Mouse (Mus musculus): Measurements from ENCODE around the gene Rnf150. TPM values are rescaled to one million over a fixed set of nuclear protein-coding genes. Genes with fewer than 3 reads are reported as not detected.

Rnf150 gene
- polyA plus RNA-seq, 1 experiment = 2.0 TPM

GRCm38 (mm10) chr8:83064096-83064495 lies 200.9 kb downstream of the Rnf150 start:
- TF ChIP-seq CEBPB (IDR thresholded peaks at IDR 0.05; ENCODE audit: insufficient read depth, poor library complexity, severe bottlenecking) = no peak
- TF ChIP-seq E2F4 (IDR thresholded peaks at IDR 0.05; ENCODE audit: insufficient read depth) = no peak
- no peaks in the 10 kb centered on the region for H3K79me2 ChIP-seq (ENCODE audit: control insufficient read depth, insufficient read depth)
- H3K27me3 ChIP-seq (ENCODE audit: control insufficient read depth, insufficient read depth, insufficient read length) = no peaks in the 10 kb centered on the region
- H3ac ChIP-seq (ENCODE audit: control insufficient read depth, insufficient read length) = no peak overlapping the region
- no peak overlapping the region for H3K4me2 ChIP-seq (ENCODE audit: low read depth)
- H3K4me3 ChIP-seq = no peak overlapping the region
- H3K36me3 ChIP-seq (ENCODE audit: control insufficient read depth, insufficient read depth) = no peaks in the 10 kb centered on the region

GRCm38 (mm10) chr8:83066076-83066475 lies 202.9 kb downstream of the Rnf150 start:
- no peak overlapping the region for H3K4me3 ChIP-seq
- no peaks in the 10 kb centered on the region for H3K36me3 ChIP-seq (ENCODE audit: control insufficient read depth, insufficient read depth)
- TF ChIP-seq TCF12 (IDR thresholded peaks at IDR 0.05; ENCODE audit: insufficient read depth, poor library complexity, severe bottlenecking) = no peak
- TF ChIP-seq POLR2A (IDR thresholded peaks at IDR 0.05; ENCODE audit: insufficient read length, low read depth) = no peak
- TF ChIP-seq TCF3 (IDR thresholded peaks at IDR 0.05; ENCODE audit: insufficient read length, low read depth) = no peak
- no peak for TF ChIP-seq MYOG (IDR thresholded peaks at IDR 0.05; ENCODE audit: control insufficient read depth in 1 of 3, insufficient read depth in 1 of 3, insufficient read length in 2 of 3, low read depth in 2 of 3)
- no peak for TF ChIP-seq CEBPB (IDR thresholded peaks at IDR 0.05; ENCODE audit: insufficient read depth, poor library complexity, severe bottlenecking)
- no peak for TF ChIP-seq MAX (IDR thresholded peaks at IDR 0.05; ENCODE audit: low read depth)
- no peak for TF ChIP-seq REST (IDR thresholded peaks at IDR 0.05; ENCODE audit: insufficient read depth, insufficient read length)
- TF ChIP-seq USF1 (IDR thresholded peaks at IDR 0.05; ENCODE audit: low read depth) = no peak
- no peak for TF ChIP-seq POLR2AphosphoS2 (IDR thresholded peaks at IDR 0.05; ENCODE audit: insufficient read length, low read depth)
- no peaks in the 10 kb centered on the region for H3K27me3 ChIP-seq (ENCODE audit: control insufficient read depth, insufficient read depth, insufficient read length)
- H3K4me2 ChIP-seq (ENCODE audit: low read depth) = no peak overlapping the region
- H3ac ChIP-seq (ENCODE audit: control insufficient read depth, insufficient read length) = no peak overlapping the region
- H3K79me2 ChIP-seq (ENCODE audit: control insufficient read depth, insufficient read depth) = no peaks in the 10 kb centered on the region

- Histone ChIP-seq H3K4me2 (ENCODE audit: low read depth) (no peak overlapping the region), H3K79me2 (ENCODE audit: control insufficient read depth, insufficient read depth) (no peaks in the 10 kb centered on the region), H3K36me3 (ENCODE audit: control insufficient read depth, insufficient read depth) (no peaks in the 10 kb centered on the region), H3ac (ENCODE audit: control insufficient read depth, insufficient read length) (no peak overlapping the region), H3K27me3 (ENCODE audit: control insufficient read depth, insufficient read depth, insufficient read length) (no peaks in the 10 kb centered on the region), H3K4me3 (no peak overlapping the region)
- TF ChIP-seq MYOG (IDR thresholded peaks at IDR 0.05; ENCODE audit: control insufficient read depth in 1 of 3, insufficient read depth in 1 of 3, insufficient read length in 2 of 3, low read depth in 2 of 3) (no peak), MAX (IDR thresholded peaks at IDR 0.05; ENCODE audit: low read depth) (no peak), POLR2A (IDR thresholded peaks at IDR 0.05; ENCODE audit: insufficient read length, low read depth) (no peak), SRF (IDR thresholded peaks at IDR 0.05; ENCODE audit: control insufficient read depth, insufficient read length, low read depth) (no peak), POLR2AphosphoS2 (IDR thresholded peaks at IDR 0.05; ENCODE audit: insufficient read length, low read depth) (no peak), USF1 (IDR thresholded peaks at IDR 0.05; ENCODE audit: low read depth) (no peak), TCF12 (IDR thresholded peaks at IDR 0.05; ENCODE audit: insufficient read depth, poor library complexity, severe bottlenecking) (no peak)
These were observed 203.7 kb downstream of the Rnf150 start for GRCm38 (mm10) chr8:83066846-83067245.

GRCm38 (mm10) chr8:83067906-83068305 lies 204.8 kb downstream of the Rnf150 start:
- H3K4me2 ChIP-seq (ENCODE audit: low read depth) = no peak overlapping the region
- no peaks in the 10 kb centered on the region for H3K27me3 ChIP-seq (ENCODE audit: control insufficient read depth, insufficient read depth, insufficient read length)
- TF ChIP-seq POLR2AphosphoS2 (IDR thresholded peaks at IDR 0.05; ENCODE audit: insufficient read length, low read depth) (no peak), TCF12 (IDR thresholded peaks at IDR 0.05; ENCODE audit: insufficient read depth, poor library complexity, severe bottlenecking) (no peak), POLR2A (IDR thresholded peaks at IDR 0.05; ENCODE audit: insufficient read length, low read depth) (no peak)
- H3K4me3 ChIP-seq = no peak overlapping the region
- H3ac ChIP-seq (ENCODE audit: control insufficient read depth, insufficient read length) = no peak overlapping the region
- H3K79me2 ChIP-seq (ENCODE audit: control insufficient read depth, insufficient read depth) = no peaks in the 10 kb centered on the region
- no peaks in the 10 kb centered on the region for H3K36me3 ChIP-seq (ENCODE audit: control insufficient read depth, insufficient read depth)

- Histone ChIP-seq H3K27me3 (ENCODE audit: control insufficient read depth, insufficient read depth, insufficient read length) (no peaks in the 10 kb centered on the region), H3ac (ENCODE audit: control insufficient read depth, insufficient read length) (no peak overlapping the region)
- no peak for TF ChIP-seq REST (IDR thresholded peaks at IDR 0.05; ENCODE audit: insufficient read depth, insufficient read length)
These were observed 211.1 kb downstream of the Rnf150 start for GRCm38 (mm10) chr8:83074248-83074647.

GRCm38 (mm10) chr8:83076621-83077020 lies 213.5 kb downstream of the Rnf150 start:
- Histone ChIP-seq H3ac (ENCODE audit: control insufficient read depth, insufficient read length) (no peak overlapping the region), H3K27me3 (ENCODE audit: control insufficient read depth, insufficient read depth, insufficient read length) (no peaks in the 10 kb centered on the region), H3K4me3 (no peak overlapping the region), H3K79me2 (ENCODE audit: control insufficient read depth, insufficient read depth) (no peaks in the 10 kb centered on the region), H3K36me3 (ENCODE audit: control insufficient read depth, insufficient read depth) (no peaks in the 10 kb centered on the region), H3K4me2 (ENCODE audit: low read depth) (no peak overlapping the region)
- no peak for TF ChIP-seq MYOD1 (IDR thresholded peaks at IDR 0.05; ENCODE audit: control insufficient read depth in 1 of 3, insufficient read length in 2 of 3, low read depth in 2 of 3)
- TF ChIP-seq MAX (IDR thresholded peaks at IDR 0.05; ENCODE audit: low read depth) = no peak
- no peak for TF ChIP-seq REST (IDR thresholded peaks at IDR 0.05; ENCODE audit: insufficient read depth, insufficient read length)
- no peak for TF ChIP-seq USF1 (IDR thresholded peaks at IDR 0.05; ENCODE audit: low read depth)
- no peak for TF ChIP-seq E2F4 (IDR thresholded peaks at IDR 0.05; ENCODE audit: insufficient read depth)
- no peak for TF ChIP-seq MYOG (IDR thresholded peaks at IDR 0.05; ENCODE audit: control insufficient read depth in 1 of 3, insufficient read depth in 1 of 3, insufficient read length in 2 of 3, low read depth in 2 of 3)
- TF ChIP-seq SRF (IDR thresholded peaks at IDR 0.05; ENCODE audit: control insufficient read depth, insufficient read length, low read depth) = no peak
- no peak for TF ChIP-seq TCF3 (IDR thresholded peaks at IDR 0.05; ENCODE audit: insufficient read length, low read depth)
- TF ChIP-seq POLR2A (IDR thresholded peaks at IDR 0.05; ENCODE audit: insufficient read length, low read depth) = no peak
- TF ChIP-seq POLR2AphosphoS2 (IDR thresholded peaks at IDR 0.05; ENCODE audit: insufficient read length, low read depth) = no peak
- TF ChIP-seq TCF12 (IDR thresholded peaks at IDR 0.05; ENCODE audit: insufficient read depth, poor library complexity, severe bottlenecking) = no peak
- no peak for TF ChIP-seq CEBPB (IDR thresholded peaks at IDR 0.05; ENCODE audit: insufficient read depth, poor library complexity, severe bottlenecking)

More at GRCm38 (mm10) chr8:83074248-83074647, 211.1 kb downstream of the Rnf150 start:
- Histone ChIP-seq H3K4me2 (ENCODE audit: low read depth) (no peak overlapping the region), H3K36me3 (ENCODE audit: control insufficient read depth, insufficient read depth) (no peaks in the 10 kb centered on the region), H3K4me3 (no peak overlapping the region), H3K79me2 (ENCODE audit: control insufficient read depth, insufficient read depth) (no peaks in the 10 kb centered on the region)

All from myocyte (in vitro differentiated cells).